Mouse (Mus musculus): ENCODE measurements around the gene Ceacam14. TPM values are rescaled to one million over a fixed set of nuclear protein-coding genes. Genes with fewer than 3 reads are reported as not detected.

Gene Ceacam14
- polyA plus RNA-seq (2014; fragmentation: Illumina TruSeq; extraction: RNeasy Lipid Tissue Mini Kit (QIAGEN cat#74804); ENCODE audit: low replicate concordance) = not detected

DNA sequence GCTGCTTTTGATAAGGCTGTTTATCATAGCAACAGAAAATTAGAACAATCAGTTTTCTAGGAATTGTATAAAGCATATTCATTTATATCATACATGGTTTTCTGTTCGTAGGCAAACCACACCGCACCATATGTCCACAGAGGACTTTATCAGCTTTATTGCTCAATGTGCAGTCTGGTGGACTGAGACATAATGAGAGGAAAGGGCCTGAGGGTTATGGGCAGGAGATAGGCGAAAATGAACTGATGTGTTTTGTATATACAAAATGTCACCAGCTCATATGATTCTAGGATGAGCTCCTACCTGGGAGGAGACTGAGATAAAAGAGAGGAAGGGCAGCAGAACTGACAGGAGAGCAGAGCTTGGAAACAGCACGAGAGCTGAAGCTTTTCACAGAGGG, at the start of gene Ceacam14:
TSS of gene Ceacam14 (plus strand) at position 301 of the 400 bp plus-strand sequence.

Other genes starting within 250 kb of the Ceacam14 start
- not detected for gene Ceacam5, start 99.4 kb upstream of the Ceacam14 start, polyA plus RNA-seq (2014; fragmentation: Illumina TruSeq; extraction: RNeasy Lipid Tissue Mini Kit (QIAGEN cat#74804); ENCODE audit: low replicate concordance)
- gene Gm5155, start 59.1 kb downstream of the Ceacam14 start, polyA plus RNA-seq (2014; fragmentation: Illumina TruSeq; extraction: RNeasy Lipid Tissue Mini Kit (QIAGEN cat#74804); ENCODE audit: low replicate concordance) = not detected
- not detected for gene Ceacam11, start 159.5 kb downstream of the Ceacam14 start, polyA plus RNA-seq (2014; fragmentation: Illumina TruSeq; extraction: RNeasy Lipid Tissue Mini Kit (QIAGEN cat#74804); ENCODE audit: low replicate concordance)
- not detected for gene Ceacam13, start 197.3 kb downstream of the Ceacam14 start, polyA plus RNA-seq (2014; fragmentation: Illumina TruSeq; extraction: RNeasy Lipid Tissue Mini Kit (QIAGEN cat#74804); ENCODE audit: low replicate concordance)

Measured in small intestine, adult 10 weeks (tissue).